Mouse (Mus musculus) central nervous system, embryonic 11.5 days (tissue): ENCODE data around the gene Pum2. TPM values are rescaled to one million over a fixed set of nuclear protein-coding genes. Genes with fewer than 3 reads are reported as not detected.

Experiments
- polyA plus RNA-seq: library from polyadenylated mRNA; depleted of rRNA; stranded (reverse); fragments of >200 nt; gene quantifications from 2 replicates; pipeline ENCODE4 v1.2.3, GENCODE M21; 2012; rRNA removed

Pum2 gene
- polyA plus RNA-seq: 99.3 and 102 TPM in 2 replicates

DNA sequence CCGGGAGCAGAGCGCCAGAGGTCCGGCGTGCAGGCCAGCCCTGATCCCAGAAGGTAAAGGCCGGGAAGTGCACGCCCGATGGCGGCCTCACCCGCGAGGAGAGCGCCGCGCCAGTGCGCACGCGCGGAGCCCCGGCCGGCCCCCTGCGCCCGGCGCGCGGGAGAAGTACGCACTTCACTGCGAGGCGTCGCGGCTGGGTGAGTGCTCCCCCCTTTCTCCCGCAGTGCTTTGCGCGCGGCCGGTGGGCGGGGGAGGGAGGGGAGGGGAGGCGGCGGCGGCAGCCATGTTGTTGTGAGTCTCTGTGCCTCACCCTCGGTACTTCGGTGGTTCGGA is at the start of gene Pum2:
Gene Pum2 (plus strand): TSS at position 161 of the 333 bp plus-strand sequence.

DNA sequence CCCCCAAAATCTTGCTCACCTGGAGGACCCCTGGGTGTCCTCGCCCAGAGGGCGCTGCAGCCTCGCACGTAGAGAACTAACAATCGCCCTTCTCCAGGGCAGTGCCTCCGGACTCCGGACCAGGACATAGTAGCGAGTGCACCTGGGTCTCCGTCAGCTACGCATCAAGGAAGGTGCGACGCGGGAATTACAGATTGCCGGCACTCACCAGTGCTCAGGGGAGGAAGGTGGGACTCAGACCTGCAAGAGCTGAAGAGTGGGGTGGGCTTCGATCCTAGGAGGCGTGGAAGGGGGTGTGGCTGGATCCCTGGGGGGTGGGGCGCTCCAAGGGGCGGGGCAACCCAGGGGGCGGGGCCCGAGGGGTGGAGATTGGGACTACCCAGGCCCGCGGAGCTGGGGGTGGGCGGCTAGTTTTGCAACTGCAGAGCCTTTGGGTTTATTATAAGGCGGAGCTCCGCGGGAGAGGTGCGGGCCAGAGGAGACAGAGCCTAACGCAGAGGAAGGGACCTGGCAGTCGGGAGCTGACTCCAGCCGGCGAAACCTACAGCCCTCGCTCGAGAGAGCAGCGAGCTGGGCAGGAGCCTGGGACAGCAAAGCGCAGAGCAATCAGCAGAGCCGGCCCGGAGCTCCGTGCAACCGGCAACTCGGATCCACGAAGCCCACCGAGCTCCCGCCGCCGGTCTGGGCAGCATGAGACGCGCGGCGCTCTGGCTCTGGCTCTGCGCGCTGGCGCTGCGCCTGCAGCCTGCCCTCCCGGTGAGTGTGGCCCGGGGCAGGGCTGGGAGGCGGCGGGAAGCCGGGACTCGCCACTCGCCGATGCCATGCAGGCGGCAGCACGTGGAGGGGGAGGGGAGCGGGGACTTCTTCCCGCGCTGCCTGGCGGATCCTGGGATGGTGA is 97.3 kb downstream of the Pum2 start, which contains the start of gene Sdc1:
Gene Sdc1 (plus strand): TSS at position 378 of the 898 bp plus-strand sequence.

Other genes starting within 250 kb of the Pum2 start
- gene Rhob, start 174.1 kb upstream of the Pum2 start, polyA plus RNA-seq: 97.0 and 113 TPM in 2 replicates
- gene Slc7a15, start 75.1 kb upstream of the Pum2 start, polyA plus RNA-seq: not detected in 2 replicates
- 70.0 and 86.3 TPM in 2 replicates for gene Sdc1, start 97.2 kb downstream of the Pum2 start, polyA plus RNA-seq
- gene Laptm4a, start 247.5 kb downstream of the Pum2 start, polyA plus RNA-seq: 175 and 297 TPM in 2 replicates